Mouse (Mus musculus): ENCODE measurements around the gene Batf2. TPM values are rescaled to one million over a fixed set of nuclear protein-coding genes. Genes with fewer than 3 reads are reported as not detected.
"Not testable (repeated sequence)": the region's sequence is repeated elsewhere in the genome, so short reads cannot be mapped to it uniquely, and the experiment has no call there.

The Batf2 gene
- polyA plus RNA-seq, 1 experiment from 2014 or later: 0.18 TPM

DNA sequence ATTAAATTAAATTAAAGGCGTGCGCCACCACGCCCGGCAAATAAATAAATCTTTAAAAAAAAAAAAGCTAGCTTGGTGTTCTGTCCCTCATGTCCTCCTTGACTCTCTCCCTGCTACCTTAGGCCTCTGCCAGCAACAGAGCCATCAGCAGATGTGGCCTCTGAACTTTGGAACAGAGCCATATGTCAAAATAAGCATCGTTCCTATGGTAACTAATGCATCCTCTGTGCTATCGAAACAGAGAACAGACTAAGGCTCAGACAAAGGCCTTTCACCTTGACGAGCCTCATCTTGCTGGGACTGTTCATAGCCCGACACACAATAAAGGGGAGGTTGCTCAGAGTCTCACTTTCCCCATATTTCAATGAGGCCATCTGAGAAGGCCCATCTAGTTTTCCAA is 17.5 kb upstream of the Batf2 start:
- ATAC-seq (ENCODE audit: insufficient read depth) (no peak), DNase-seq (peak; percentile 48)
- Histone ChIP-seq H3K4me2 (no peak overlapping the region), H3K9ac (no peak overlapping the region), H3K4me3 (ENCODE audit: low read depth, low read length) (no peak overlapping the region), H3K27me3 (ENCODE audit: insufficient read depth, low read length) (no peaks in the 10 kb centered on the region), H3K36me3 (ENCODE audit: insufficient read depth) (peaks cover 8% of the 10 kb centered on the region; the same call in 1 of the 2 replicates), H3K4me1 (ENCODE audit: insufficient read depth) (0 out of 2 replicates have a peak, but pooled peaks cover 4% of the 10 kb centered on the region), H3K9me3 (ENCODE audit: low read depth, low read length) (no peaks in the 10 kb centered on the region), H3K27ac (ENCODE audit: low read depth) (no peak overlapping the region)
- no peak for TF ChIP-seq CTCF (IDR thresholded peaks at IDR 0.05; ENCODE audit: low read depth)
- 66% methylated on average over 8 of the region's 8 CpGs for WGBS

DNA sequence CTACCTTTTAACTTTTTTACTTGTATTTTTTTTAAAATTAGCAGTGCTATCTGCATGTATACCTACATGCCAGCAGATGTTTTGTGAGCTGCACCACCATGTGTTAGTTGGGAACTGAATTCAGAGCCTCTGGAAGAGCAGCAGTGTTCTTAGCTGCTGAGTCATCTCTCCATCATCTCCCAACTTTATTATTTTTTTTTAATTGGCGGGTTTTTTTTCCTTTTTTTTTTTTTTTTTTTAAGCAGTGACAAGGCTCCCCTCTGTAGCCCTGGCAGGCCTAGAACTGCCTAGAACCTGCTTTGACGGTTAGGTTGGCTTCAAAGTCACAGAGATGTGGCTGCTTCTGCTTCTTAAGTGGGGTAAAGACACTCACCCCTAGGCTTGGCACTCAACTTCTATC is 15.9 kb upstream of the Batf2 start:
- H3K27ac ChIP-seq (ENCODE audit: low read depth): no peak overlapping the region
- H3K4me1 ChIP-seq (ENCODE audit: insufficient read depth): peaks cover 3% of the 10 kb centered on the region; the same call in 1 of the 2 replicates
- H3K4me2 ChIP-seq: no peak overlapping the region
- H3K4me3 ChIP-seq (ENCODE audit: low read depth, low read length): no peak overlapping the region
- ATAC-seq (ENCODE audit: insufficient read depth): no peak
- DNase-seq: no peak
- WGBS: 81% methylated on average over 2 of the region's 2 CpGs
- no peaks in the 10 kb centered on the region for H3K27me3 ChIP-seq (ENCODE audit: insufficient read depth, low read length)
- no peak overlapping the region for H3K9ac ChIP-seq
- H3K36me3 ChIP-seq (ENCODE audit: insufficient read depth): peaks cover 8% of the 10 kb centered on the region; the same call in 1 of the 2 replicates
- no peak for TF ChIP-seq CTCF (IDR thresholded peaks at IDR 0.05; ENCODE audit: low read depth)
- H3K9me3 ChIP-seq (ENCODE audit: low read depth, low read length): no peaks in the 10 kb centered on the region

DNA sequence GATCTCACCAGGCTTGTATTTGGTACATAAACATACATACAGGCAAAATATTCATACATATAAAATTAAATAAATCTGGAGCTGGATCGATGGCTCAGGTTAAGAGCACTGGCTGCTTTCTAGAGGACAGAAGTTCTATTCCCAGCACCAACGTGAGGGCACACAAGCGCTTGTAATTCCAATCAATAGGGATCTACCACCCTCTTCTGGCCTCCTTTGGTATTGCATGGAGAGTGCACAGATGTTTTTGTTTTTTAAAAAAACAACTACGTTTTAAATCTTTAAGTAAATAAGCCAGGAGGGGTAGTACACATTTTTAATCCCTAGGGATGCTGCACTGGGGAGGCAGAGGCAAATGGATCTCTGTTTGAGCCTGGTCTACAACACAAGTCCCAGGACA is 14.5 kb upstream of the Batf2 start:
- TF ChIP-seq CTCF (IDR thresholded peaks at IDR 0.05; ENCODE audit: low read depth): peak; percentile 79
- ATAC-seq (ENCODE audit: insufficient read depth) (no peak), DNase-seq (peak; percentile 77)
- Histone ChIP-seq H3K9ac (no peak overlapping the region), H3K4me3 (ENCODE audit: low read depth, low read length) (no peak overlapping the region), H3K4me2 (0 out of 2 replicates have a peak overlapping the region, but pooled peaks have one; percentile 25), H3K27me3 (ENCODE audit: insufficient read depth, low read length) (no peaks in the 10 kb centered on the region), H3K27ac (ENCODE audit: low read depth) (no peak overlapping the region), H3K36me3 (ENCODE audit: insufficient read depth) (peaks cover 5% of the 10 kb centered on the region; the same call in 1 of the 2 replicates), H3K4me1 (ENCODE audit: insufficient read depth) (peaks cover 3% of the 10 kb centered on the region; the same call in 1 of the 2 replicates), H3K9me3 (ENCODE audit: low read depth, low read length) (no peaks in the 10 kb centered on the region)
- WGBS: 25% methylated on average over 4 of the region's 4 CpGs

DNA sequence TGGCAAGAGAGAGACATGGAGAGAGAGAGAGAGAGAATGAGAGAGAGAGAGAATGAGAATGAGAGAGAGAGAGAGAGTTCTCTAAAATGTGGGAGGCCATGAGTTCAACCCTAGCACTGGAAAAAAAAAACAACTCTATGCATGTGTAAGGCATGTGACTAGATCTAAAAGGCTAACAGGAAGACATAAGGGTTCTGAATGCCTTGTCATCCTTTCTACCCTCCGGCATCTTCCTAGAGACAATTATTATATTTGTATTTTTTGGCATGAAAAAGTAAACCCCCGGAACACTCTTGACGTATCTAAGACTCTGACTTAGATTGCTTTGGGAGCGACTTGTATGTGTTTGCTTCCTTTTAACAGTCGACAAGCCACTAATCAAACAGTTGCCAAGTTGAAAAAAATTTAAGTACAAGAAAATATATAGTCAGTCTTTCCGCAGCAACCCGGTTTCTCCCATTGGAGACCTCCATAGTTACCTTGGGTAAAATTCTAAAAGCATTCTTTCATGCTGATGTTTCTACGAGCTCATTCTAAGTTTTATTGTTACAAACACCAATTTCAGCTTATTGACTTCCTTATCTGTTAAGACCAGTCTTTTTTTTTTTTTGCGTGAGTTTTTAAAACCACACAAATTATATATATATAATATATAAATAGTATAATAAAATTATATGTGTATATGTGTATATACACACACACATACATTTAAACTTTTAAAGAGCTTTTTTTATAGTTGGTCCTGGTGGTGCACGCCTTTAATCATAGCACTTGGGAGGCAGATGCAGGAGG is 13.8 kb upstream of the Batf2 start:
- TF ChIP-seq CTCF (IDR thresholded peaks at IDR 0.05; ENCODE audit: low read depth): no peak
- Histone ChIP-seq H3K27ac (ENCODE audit: low read depth) (peak overlapping the region; percentile 78), H3K4me1 (ENCODE audit: insufficient read depth) (peaks cover 3% of the 10 kb centered on the region; the same call in 1 of the 2 replicates), H3K36me3 (ENCODE audit: insufficient read depth) (peaks cover 5% of the 10 kb centered on the region; the same call in 1 of the 2 replicates), H3K4me3 (ENCODE audit: low read depth, low read length) (peak overlapping the region; percentile 46), H3K4me2 (peak overlapping the region; percentile 63), H3K27me3 (ENCODE audit: insufficient read depth, low read length) (no peaks in the 10 kb centered on the region), H3K9me3 (ENCODE audit: low read depth, low read length) (no peaks in the 10 kb centered on the region), H3K9ac (peak overlapping the region; percentile 49)
- ATAC-seq (ENCODE audit: insufficient read depth) (no peak), DNase-seq (no peak)
- WGBS: 68% methylated on average over 10 of the region's 10 CpGs

DNA sequence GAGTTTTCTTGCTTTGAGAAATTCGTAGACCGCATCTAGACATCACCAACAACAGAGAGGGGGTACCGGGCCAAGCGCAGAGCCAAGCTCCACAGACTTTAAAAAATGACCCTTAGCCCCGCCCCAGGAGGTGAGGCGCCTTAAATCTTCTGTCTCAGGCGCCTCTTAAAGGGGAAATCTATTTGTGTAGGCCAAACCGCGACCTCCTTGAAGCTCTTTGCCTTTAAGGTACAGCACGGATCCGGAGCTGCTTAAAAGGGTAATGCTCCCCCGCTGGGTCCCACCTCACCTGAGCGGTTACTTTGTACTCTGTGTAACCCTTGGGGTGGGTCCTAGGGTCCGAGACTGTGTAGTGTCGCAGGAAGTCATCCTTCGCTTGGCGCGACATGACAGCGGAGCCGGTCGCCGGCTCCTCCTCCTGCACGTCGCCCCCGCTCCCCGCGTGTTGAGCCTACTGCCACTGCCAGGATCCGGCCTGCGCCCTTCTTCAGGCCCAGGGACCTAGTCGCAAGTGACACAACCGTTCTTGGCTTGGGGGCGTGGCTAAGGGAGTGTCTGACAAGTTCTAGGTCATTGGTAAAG is 12.9 kb upstream of the Batf2 start, which contains the start of gene Snx15:
Gene Snx15, minus strand, starts transcription at position 545 of the 582 bp plus-strand sequence.
- peak; percentile 97 for DNase-seq
- Histone ChIP-seq H3K27me3 (ENCODE audit: insufficient read depth, low read length) (no peaks in the 10 kb centered on the region), H3K36me3 (ENCODE audit: insufficient read depth) (peaks cover 5% of the 10 kb centered on the region; the same call in 1 of the 2 replicates), H3K27ac (ENCODE audit: low read depth) (peak within 1 kb of the TSS; percentile 78), H3K4me2 (peak within 1 kb of the TSS; percentile 63), H3K9me3 (ENCODE audit: low read depth, low read length) (no peaks in the 10 kb centered on the region), H3K4me3 (ENCODE audit: low read depth, low read length) (peak within 1 kb of the TSS; percentile 46), H3K4me1 (ENCODE audit: insufficient read depth) (peaks cover 3% of the 10 kb centered on the region; the same call in 1 of the 2 replicates), H3K9ac (peak within 1 kb of the TSS; percentile 49)
- TF ChIP-seq CTCF (IDR thresholded peaks at IDR 0.05; ENCODE audit: low read depth): no peak
- peak; percentile 95 for ATAC-seq (ENCODE audit: insufficient read depth)
- 0% methylated on average over 32 of the region's 32 CpGs for WGBS

DNA sequence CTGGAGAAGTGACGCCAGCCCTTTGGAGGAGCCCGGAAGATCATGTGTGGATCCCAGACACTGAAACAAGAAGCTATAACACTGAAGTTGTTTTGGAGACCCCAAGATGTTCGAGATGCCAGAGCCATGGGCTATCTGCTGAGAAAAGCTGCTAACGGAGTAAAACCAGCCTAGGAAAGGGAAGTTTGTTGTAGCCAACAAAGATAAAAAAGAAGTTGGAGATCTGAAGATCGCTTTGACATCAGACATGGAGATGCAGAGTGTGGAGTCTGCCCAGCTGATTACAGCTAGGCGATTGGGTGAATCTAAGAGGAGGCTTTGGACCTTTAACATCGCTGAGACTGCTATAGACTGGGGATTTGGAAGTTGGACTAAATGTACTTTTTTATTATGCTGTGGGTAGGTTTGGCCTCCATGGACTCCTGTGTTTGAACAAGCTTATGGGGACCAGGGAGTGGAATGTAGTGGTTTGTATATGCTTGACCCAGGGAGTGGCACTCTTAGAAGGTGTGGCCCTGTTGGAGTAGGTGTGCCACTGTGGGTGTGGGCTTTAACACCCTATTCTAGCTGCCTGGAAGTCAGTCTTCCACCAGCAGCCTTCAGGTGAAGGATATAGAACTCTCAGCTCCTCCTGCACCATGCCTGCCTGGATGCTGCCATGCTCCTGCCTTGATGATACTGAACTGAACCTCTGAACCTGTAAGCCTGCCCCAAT is 10.2 kb upstream of the Batf2 start:
- H3K27me3 ChIP-seq (ENCODE audit: insufficient read depth, low read length); H3K4me1 ChIP-seq (ENCODE audit: insufficient read depth); DNase-seq; H3K27ac ChIP-seq (ENCODE audit: low read depth); H3K9ac ChIP-seq; ATAC-seq (ENCODE audit: insufficient read depth); H3K4me3 ChIP-seq (ENCODE audit: low read depth, low read length); H3K9me3 ChIP-seq (ENCODE audit: low read depth, low read length); H3K4me2 ChIP-seq: not testable (repeated sequence)
- H3K36me3 ChIP-seq (ENCODE audit: insufficient read depth): peaks cover 14% of the 10 kb centered on the region
- 78% methylated on average over 7 of the region's 7 CpGs for WGBS

Data from lung, embryonic 14.5 days (tissue).